33 mouse cellular contexts compared by ENCODE assay signal in genomic region chr4:95078625-95079024, GRCm38 (mm10). TPM values are rescaled to one million over a fixed set of nuclear protein-coding genes. Genes with fewer than 3 reads are reported as not detected.
A peak's percentile ranks its signal among the peaks of the same experiment; 100 is the strongest.
DNase-seq lines count a peak whose midpoint lies in the region; ATAC-seq and TF ChIP-seq lines count a peak whose summit lies in the region.
"Had no signal": no experiment of that assay in that cellular context is flagged by ENCODE, and none has a peak within 500 bp of the region (broad histone marks: within the 10 kb centered on the region; RNA-seq: fewer than 3 reads in every experiment).

No protein-coding gene starts in this region.

- H3K27ac ChIP-seq in forebrain, embryonic 14.5 days (ENCODE audit: low read depth, low read length) = no peak overlapping the region
- H3K27ac ChIP-seq in forebrain, embryonic 11.5 days (ENCODE audit: low read depth, low read length) = no peak overlapping the region
- 0 out of 2 replicates have a peak overlapping the region, but pooled peaks have one; percentile 9 for H3K27ac ChIP-seq in midbrain, embryonic 10.5 days (replicated peaks)
- H3K27ac ChIP-seq in midbrain, postnatal 0 days (ENCODE audit: low read depth, low read length) = no peak overlapping the region
- H3K27ac ChIP-seq: embryonic facial prominence, embryonic 13.5 days; gastrocnemius, adult 2 months; heart, embryonic 10.5 days; heart, embryonic 13.5 days; hindbrain, embryonic 14.5 days; hindbrain, postnatal 0 days had no signal

- H3K4me1 ChIP-seq in forebrain, embryonic 14.5 days (ENCODE audit: control insufficient read depth, insufficient read depth, low read length) = peaks cover 27% of the 10 kb centered on the region
- H3K4me1 ChIP-seq in forebrain, embryonic 11.5 days (replicated peaks; ENCODE audit: control insufficient read depth, insufficient read depth, low read length) = peaks cover 3% of the 10 kb centered on the region; the same call in 1 of the 2 replicates
- peaks cover 19% of the 10 kb centered on the region for H3K4me1 ChIP-seq in midbrain, embryonic 10.5 days
- no peaks in the 10 kb centered on the region for H3K4me1 ChIP-seq in midbrain, postnatal 0 days (ENCODE audit: insufficient read depth, low read length)

- no peak overlapping the region for H3K4me2 ChIP-seq in forebrain, embryonic 14.5 days (ENCODE audit: low read length)
- no peak overlapping the region for H3K4me2 ChIP-seq in forebrain, embryonic 11.5 days (ENCODE audit: low read depth, low read length, severe bottlenecking)
- no peak overlapping the region for H3K4me2 ChIP-seq in midbrain, postnatal 0 days (ENCODE audit: low read depth, low read length, poor library complexity, severe bottlenecking)
- H3K4me2 ChIP-seq: embryonic facial prominence, embryonic 13.5 days; heart, embryonic 13.5 days; hindbrain, embryonic 14.5 days had no signal

- no peak for TF ChIP-seq POLR2A in brain, embryonic 14.5 days (IDR thresholded peaks at IDR 0.05; ENCODE audit: borderline replicate concordance, extremely low read depth, insufficient read depth, insufficient read length, poor library complexity, severe bottlenecking)

- H3K9me3 ChIP-seq in forebrain, embryonic 14.5 days (replicated peaks; ENCODE audit: control insufficient read depth, low read length) = no peaks in the 10 kb centered on the region
- no peaks in the 10 kb centered on the region for H3K9me3 ChIP-seq in forebrain, embryonic 11.5 days (ENCODE audit: control insufficient read depth, low read length)
- H3K9me3 ChIP-seq in midbrain, embryonic 10.5 days (replicated peaks) = no peaks in the 10 kb centered on the region
- no peaks in the 10 kb centered on the region for H3K9me3 ChIP-seq in midbrain, postnatal 0 days (ENCODE audit: low read length)
- H3K9me3 ChIP-seq: embryonic facial prominence, embryonic 10.5 days; embryonic facial prominence, embryonic 13.5 days; G1E; heart, embryonic 10.5 days; heart, embryonic 13.5 days had no signal

- H3K4me3 ChIP-seq in forebrain, embryonic 14.5 days (ENCODE audit: low read depth, low read length) = no peak overlapping the region
- H3K4me3 ChIP-seq in forebrain, embryonic 11.5 days (ENCODE audit: low read depth, low read length) = no peak overlapping the region
- no peak overlapping the region for H3K4me3 ChIP-seq in midbrain, embryonic 10.5 days
- H3K4me3 ChIP-seq in midbrain, postnatal 0 days (ENCODE audit: low read depth, low read length) = no peak overlapping the region
- H3K4me3 ChIP-seq: embryonic facial prominence, embryonic 10.5 days; embryonic facial prominence, embryonic 13.5 days; erythroblast, embryonic 14.5 days; gastrocnemius, adult 2 months; heart, embryonic 10.5 days; heart, embryonic 13.5 days had no signal

- 26% methylated on average over 8 of the region's 8 CpGs for WGBS in forebrain, embryonic 14.5 days
- 69% methylated on average over 8 of the region's 8 CpGs for WGBS in forebrain, embryonic 11.5 days
- 77% methylated on average over 8 of the region's 8 CpGs for WGBS in midbrain, embryonic 10.5 days
- WGBS in midbrain, postnatal 0 days = 44% methylated on average over 8 of the region's 8 CpGs

- no peaks in the 10 kb centered on the region for H3K36me3 ChIP-seq in forebrain, embryonic 14.5 days (ENCODE audit: control insufficient read depth, insufficient read depth, low read length)
- H3K36me3 ChIP-seq in forebrain, embryonic 11.5 days (ENCODE audit: control insufficient read depth, insufficient read depth, low read length) = no peaks in the 10 kb centered on the region
- no peaks in the 10 kb centered on the region for H3K36me3 ChIP-seq in midbrain, embryonic 10.5 days
- no peaks in the 10 kb centered on the region for H3K36me3 ChIP-seq in midbrain, postnatal 0 days (ENCODE audit: insufficient read depth, low read length)
- H3K36me3 ChIP-seq: embryonic facial prominence, embryonic 10.5 days; embryonic facial prominence, embryonic 13.5 days; G1E; heart, embryonic 10.5 days; heart, embryonic 13.5 days had no signal

- H3K9ac ChIP-seq in forebrain, embryonic 14.5 days (ENCODE audit: low read length) = no peak overlapping the region
- no peak overlapping the region for H3K9ac ChIP-seq in forebrain, embryonic 11.5 days (ENCODE audit: low read length)
- H3K9ac ChIP-seq in midbrain, postnatal 0 days (replicated peaks; ENCODE audit: low read length, poor library complexity, severe bottlenecking) = no peak overlapping the region
- H3K9ac ChIP-seq: embryonic facial prominence, embryonic 13.5 days; heart, embryonic 13.5 days; hindbrain, embryonic 14.5 days had no signal

- ATAC-seq in forebrain, embryonic 14.5 days = no peak; the same call in 1 of the 2 replicates
- ATAC-seq in forebrain, embryonic 11.5 days (replicated peaks; ENCODE audit: low FRiP score) = no peak
- no peak for ATAC-seq in midbrain, postnatal 0 days (ENCODE audit: low FRiP score)
- ATAC-seq: hindbrain, postnatal 0 days; inflammation-experienced regulatory T-cells, adult 6 months; intestine, embryonic 16.5 days; Patski had no signal

- peak; percentile 62 for DNase-seq in forebrain, embryonic 14.5 days (ENCODE audit: low spot score)
- no peak for DNase-seq in forebrain, embryonic 11.5 days (ENCODE audit: low spot score)
- peak; percentile 39 for DNase-seq in heart, adult 11 months
- DNase-seq in heart, adult 9 months (ENCODE audit: low spot score in 2 of 2) = no peak
- DNase-seq in midbrain, embryonic 10.5 days (ENCODE audit: low spot score) = no peak
- no peak for DNase-seq in midbrain, postnatal 0 days (ENCODE audit: low spot score)
- DNase-seq in brain, embryonic 14.5 days (ENCODE audit: low read depth) = peak; percentile 79
- no peak for DNase-seq in T-cell, adult 2 months (ENCODE audit: low spot score)
- DNase-seq: adrenal gland, adult 2 months; adrenal gland, postnatal 14 days; B cell, adult 2 months; cerebellum, adult 11-12 months; cerebellum, adult 8-10 months; cerebellum, postnatal 10 days; cerebellum, postnatal 36 days; embryo, embryonic 11 days; gastrocnemius, adult 2 months; gastrocnemius, postnatal 14 days; heart, adult 18-20 months; heart, postnatal 14 days; heart, postnatal 4 days had no signal

- H3K27me3 ChIP-seq in forebrain, embryonic 14.5 days (replicated peaks; ENCODE audit: control insufficient read depth, insufficient read depth, low read length) = no peaks in the 10 kb centered on the region
- H3K27me3 ChIP-seq in forebrain, embryonic 11.5 days (ENCODE audit: control insufficient read depth, insufficient read depth, low read length) = no peaks in the 10 kb centered on the region
- H3K27me3 ChIP-seq in midbrain, embryonic 10.5 days (ENCODE audit: low read depth, poor library complexity, severe bottlenecking) = no peaks in the 10 kb centered on the region
- no peaks in the 10 kb centered on the region for H3K27me3 ChIP-seq in midbrain, postnatal 0 days (ENCODE audit: insufficient read depth, low read length)
- H3K27me3 ChIP-seq: CH12.LX; embryonic facial prominence, embryonic 13.5 days; heart, embryonic 13.5 days; Patski had no signal

- TF ChIP-seq CTCF in midbrain, postnatal 0 days (IDR thresholded peaks at IDR 0.05) = no peak
- TF ChIP-seq CTCF in brain, embryonic 14.5 days (IDR thresholded peaks at IDR 0.05; ENCODE audit: borderline replicate concordance, extremely low read depth, insufficient read depth, insufficient read length) = no peak

RNA-seq across cellular contexts. Expression of gene Jun, which starts 26.6 kb away (rescaled TPM):
- polyA plus RNA-seq in forebrain, embryonic 14.5 days (2014; fragmentation: Nextera tagmentation; extraction: Ambion mirVana) = 36.0 and 36.4 TPM in 2 replicates
- polyA plus RNA-seq in forebrain, embryonic 11.5 days (2014; fragmentation: Nextera tagmentation; extraction: Ambion mirVana) = 60.7 and 62.7 TPM in 2 replicates
- 68.9 and 71.0 TPM in 2 replicates for polyA plus RNA-seq in midbrain, embryonic 10.5 days (2016; fragmentation: Nextera tagmentation; extraction: Ambion mirVana)
- total RNA-seq in midbrain, postnatal 0 days (2014; rRNA removed) = 60.2 and 62.7 TPM in 2 replicates
- polyA plus RNA-seq in midbrain, postnatal 0 days (2015; fragmentation: Nextera tagmentation; extraction: Ambion mirVana) = 37.9 and 40.5 TPM in 2 replicates
- 43.3 and 53.1 TPM in 2 replicates for polyA plus RNA-seq in brain, embryonic 14.5 days (2012; rRNA removed)

Comparison
In these comparisons a context has a peak if more than half of its experiments do, and no peak if none do; other contexts are left out.
1. DNase-seq: peak in forebrain, embryonic 14.5 days (single experiment), heart, adult 11 months (single experiment) and brain, embryonic 14.5 days (single experiment); none in forebrain, embryonic 11.5 days (single experiment), heart, adult 9 months (0 of 2), midbrain, embryonic 10.5 days (single experiment), midbrain, postnatal 0 days (single experiment) and T-cell, adult 2 months (single experiment).